Mouse (Mus musculus): ENCODE measurements around the gene Cbr4. TPM values are rescaled to one million over a fixed set of nuclear protein-coding genes. Genes with fewer than 3 reads are reported as not detected.

The Cbr4 gene
- polyA plus RNA-seq, 1 experiment from 2014 or later, result 36.7 TPM

- H3K4me2 ChIP-seq (ENCODE audit: low read depth, low read length), result no peak overlapping the region
- no peak overlapping the region for H3K4me3 ChIP-seq (ENCODE audit: low read length)
- WGBS, result 85% methylated on average over 5 of the region's 5 CpGs
- H3K9ac ChIP-seq (ENCODE audit: low read depth, low read length), result no peak overlapping the region
- H3K9me3 ChIP-seq (ENCODE audit: control insufficient read depth, low read length), result no peaks in the 10 kb centered on the region
- H3K27ac ChIP-seq (ENCODE audit: low read length), result no peak overlapping the region
- no peaks in the 10 kb centered on the region for H3K36me3 ChIP-seq (ENCODE audit: control insufficient read depth, insufficient read depth, low read length)
- H3K27me3 ChIP-seq (replicated peaks; ENCODE audit: control insufficient read depth, insufficient read depth, low read length), result no peaks in the 10 kb centered on the region
- no peak for ATAC-seq
- H3K4me1 ChIP-seq (ENCODE audit: control insufficient read depth, insufficient read depth, low read length), result no peaks in the 10 kb centered on the region
These were observed 25.3 kb upstream of the Cbr4 start for GRCm38 (mm10) chr8:61462221-61462620.

- no peaks in the 10 kb centered on the region for H3K27me3 ChIP-seq (replicated peaks; ENCODE audit: control insufficient read depth, insufficient read depth, low read length)
- no peaks in the 10 kb centered on the region for H3K4me1 ChIP-seq (ENCODE audit: control insufficient read depth, insufficient read depth, low read length)
- no peak overlapping the region for H3K9ac ChIP-seq (ENCODE audit: low read depth, low read length)
- no peak overlapping the region for H3K4me3 ChIP-seq (ENCODE audit: low read length)
- no peak overlapping the region for H3K4me2 ChIP-seq (ENCODE audit: low read depth, low read length)
- no peaks in the 10 kb centered on the region for H3K36me3 ChIP-seq (ENCODE audit: control insufficient read depth, insufficient read depth, low read length)
- 77% methylated on average over 2 of the region's 2 CpGs for WGBS
- ATAC-seq, result no peak
- no peak overlapping the region for H3K27ac ChIP-seq (ENCODE audit: low read length)
- no peaks in the 10 kb centered on the region for H3K9me3 ChIP-seq (ENCODE audit: control insufficient read depth, low read length)
These were observed 23.1 kb upstream of the Cbr4 start for GRCm38 (mm10) chr8:61464393-61464792.

GRCm38 (mm10) chr8:61466696-61467552 is 20.6 kb upstream of the Cbr4 start:
- Histone ChIP-seq H3K4me2 (ENCODE audit: low read depth, low read length) (no peak overlapping the region), H3K4me3 (ENCODE audit: low read length) (no peak overlapping the region), H3K4me1 (ENCODE audit: control insufficient read depth, insufficient read depth, low read length) (no peaks in the 10 kb centered on the region), H3K9me3 (ENCODE audit: control insufficient read depth, low read length) (no peaks in the 10 kb centered on the region), H3K9ac (ENCODE audit: low read depth, low read length) (no peak overlapping the region), H3K27me3 (replicated peaks; ENCODE audit: control insufficient read depth, insufficient read depth, low read length) (no peaks in the 10 kb centered on the region), H3K36me3 (ENCODE audit: control insufficient read depth, insufficient read depth, low read length) (no peaks in the 10 kb centered on the region), H3K27ac (ENCODE audit: low read length) (no peak overlapping the region)
- 76% methylated on average over 15 of the region's 15 CpGs for WGBS
- no peak for ATAC-seq

DNA sequence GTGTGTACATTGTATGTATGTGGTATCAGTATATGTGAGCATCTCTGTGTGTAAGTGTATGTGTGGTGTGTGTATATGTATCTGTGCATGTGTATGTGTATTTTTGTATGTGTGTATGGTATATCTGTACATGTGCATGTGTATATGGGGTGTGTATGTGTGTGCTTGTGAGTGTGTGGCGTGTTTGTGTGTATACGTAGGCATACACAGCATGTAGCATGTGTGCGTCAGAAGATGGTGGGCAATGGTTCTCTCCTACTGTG is 20.1 kb upstream of the Cbr4 start:
- 96% methylated on average over 3 of the region's 3 CpGs for WGBS
- no peaks in the 10 kb centered on the region for H3K36me3 ChIP-seq (ENCODE audit: control insufficient read depth, insufficient read depth, low read length)
- H3K4me2 ChIP-seq (ENCODE audit: low read depth, low read length), result no peak overlapping the region
- H3K9ac ChIP-seq (ENCODE audit: low read depth, low read length), result no peak overlapping the region
- no peak for ATAC-seq
- H3K4me1 ChIP-seq (ENCODE audit: control insufficient read depth, insufficient read depth, low read length), result no peaks in the 10 kb centered on the region
- H3K27me3 ChIP-seq (replicated peaks; ENCODE audit: control insufficient read depth, insufficient read depth, low read length), result no peaks in the 10 kb centered on the region
- H3K27ac ChIP-seq (ENCODE audit: low read length), result no peak overlapping the region
- H3K9me3 ChIP-seq (ENCODE audit: control insufficient read depth, low read length), result no peaks in the 10 kb centered on the region
- no peak overlapping the region for H3K4me3 ChIP-seq (ENCODE audit: low read length)

GRCm38 (mm10) chr8:61470213-61470612 is 17.3 kb upstream of the Cbr4 start:
- H3K4me1 ChIP-seq (ENCODE audit: control insufficient read depth, insufficient read depth, low read length), result no peaks in the 10 kb centered on the region
- WGBS, result 82% methylated on average over 4 of the region's 4 CpGs
- no peaks in the 10 kb centered on the region for H3K27me3 ChIP-seq (replicated peaks; ENCODE audit: control insufficient read depth, insufficient read depth, low read length)
- no peak overlapping the region for H3K4me2 ChIP-seq (ENCODE audit: low read depth, low read length)
- ATAC-seq, result no peak
- H3K9ac ChIP-seq (ENCODE audit: low read depth, low read length), result no peak overlapping the region
- no peak overlapping the region for H3K27ac ChIP-seq (ENCODE audit: low read length)
- no peaks in the 10 kb centered on the region for H3K36me3 ChIP-seq (ENCODE audit: control insufficient read depth, insufficient read depth, low read length)
- no peaks in the 10 kb centered on the region for H3K9me3 ChIP-seq (ENCODE audit: control insufficient read depth, low read length)
- no peak overlapping the region for H3K4me3 ChIP-seq (ENCODE audit: low read length)

GRCm38 (mm10) chr8:61475251-61475673 is 12.3 kb upstream of the Cbr4 start:
- Histone ChIP-seq H3K4me1 (ENCODE audit: control insufficient read depth, insufficient read depth, low read length) (no peaks in the 10 kb centered on the region), H3K4me2 (ENCODE audit: low read depth, low read length) (no peak overlapping the region), H3K9me3 (ENCODE audit: control insufficient read depth, low read length) (no peaks in the 10 kb centered on the region), H3K9ac (ENCODE audit: low read depth, low read length) (no peak overlapping the region), H3K36me3 (ENCODE audit: control insufficient read depth, insufficient read depth, low read length) (no peaks in the 10 kb centered on the region), H3K27ac (ENCODE audit: low read length) (0 out of 2 replicates have a peak overlapping the region, but pooled peaks have one; percentile 2), H3K27me3 (replicated peaks; ENCODE audit: control insufficient read depth, insufficient read depth, low read length) (no peaks in the 10 kb centered on the region), H3K4me3 (ENCODE audit: low read length) (no peak overlapping the region)
- peak; percentile 84 for ATAC-seq
- 33% methylated on average over 6 of the region's 6 CpGs for WGBS

- H3K4me1 ChIP-seq (ENCODE audit: control insufficient read depth, insufficient read depth, low read length), result no peaks in the 10 kb centered on the region
- ATAC-seq, result no peak
- H3K27me3 ChIP-seq (replicated peaks; ENCODE audit: control insufficient read depth, insufficient read depth, low read length), result no peaks in the 10 kb centered on the region
- no peaks in the 10 kb centered on the region for H3K9me3 ChIP-seq (ENCODE audit: control insufficient read depth, low read length)
- no peak overlapping the region for H3K4me3 ChIP-seq (ENCODE audit: low read length)
- 84% methylated on average over 9 of the region's 9 CpGs for WGBS
- no peak overlapping the region for H3K27ac ChIP-seq (ENCODE audit: low read length)
- H3K9ac ChIP-seq (ENCODE audit: low read depth, low read length), result no peak overlapping the region
- H3K36me3 ChIP-seq (ENCODE audit: control insufficient read depth, insufficient read depth, low read length), result no peaks in the 10 kb centered on the region
- H3K4me2 ChIP-seq (ENCODE audit: low read depth, low read length), result no peak overlapping the region
These were observed 11.4 kb upstream of the Cbr4 start for GRCm38 (mm10) chr8:61476160-61476559.

- ATAC-seq, result no peak
- Histone ChIP-seq H3K4me1 (ENCODE audit: control insufficient read depth, insufficient read depth, low read length) (no peaks in the 10 kb centered on the region), H3K9ac (ENCODE audit: low read depth, low read length) (no peak overlapping the region), H3K9me3 (ENCODE audit: control insufficient read depth, low read length) (no peaks in the 10 kb centered on the region), H3K4me3 (ENCODE audit: low read length) (no peak overlapping the region), H3K4me2 (ENCODE audit: low read depth, low read length) (no peak overlapping the region), H3K27ac (ENCODE audit: low read length) (no peak overlapping the region), H3K27me3 (replicated peaks; ENCODE audit: control insufficient read depth, insufficient read depth, low read length) (no peaks in the 10 kb centered on the region), H3K36me3 (ENCODE audit: control insufficient read depth, insufficient read depth, low read length) (no peaks in the 10 kb centered on the region)
- 92% methylated on average over 4 of the region's 4 CpGs for WGBS
These were observed 9.4 kb upstream of the Cbr4 start for GRCm38 (mm10) chr8:61478150-61478549.

- H3K9ac ChIP-seq (ENCODE audit: low read depth, low read length), result no peak overlapping the region
- H3K4me1 ChIP-seq (ENCODE audit: control insufficient read depth, insufficient read depth, low read length), result no peaks in the 10 kb centered on the region
- no peak overlapping the region for H3K4me2 ChIP-seq (ENCODE audit: low read depth, low read length)
- H3K27me3 ChIP-seq (replicated peaks; ENCODE audit: control insufficient read depth, insufficient read depth, low read length), result no peaks in the 10 kb centered on the region
- H3K27ac ChIP-seq (ENCODE audit: low read length), result no peak overlapping the region
- no peak for ATAC-seq
- no peaks in the 10 kb centered on the region for H3K36me3 ChIP-seq (ENCODE audit: control insufficient read depth, insufficient read depth, low read length)
- no peak overlapping the region for H3K4me3 ChIP-seq (ENCODE audit: low read length)
- H3K9me3 ChIP-seq (ENCODE audit: control insufficient read depth, low read length), result no peaks in the 10 kb centered on the region
- 63% methylated on average over 8 of the region's 8 CpGs for WGBS
These were observed 8.7 kb upstream of the Cbr4 start for GRCm38 (mm10) chr8:61478793-61479192.
